Mouse (Mus musculus) heart, embryonic 15.5 days (tissue): ENCODE data around the gene Hmgcl. TPM values are rescaled to one million over a fixed set of nuclear protein-coding genes. Genes with fewer than 3 reads are reported as not detected.

Source experiments
- ATAC-seq: fragments of 200-750 bp; cut with Nextera tagmentation; replicated peaks from 2 replicates; pipeline ENCODE4 v1.8.0; 2017; ENCODE audit warnings: low read depth, moderate TSS enrichment; ENCODE audit not compliant: insufficient number of reproducible peaks, insufficient read depth, low FRiP score
- H3K27ac ChIP-seq: fragments of 300-500 bp; sonication (generic); 2 replicates; pipeline ENCODE4 v1.5.1; 2015; ENCODE audit warnings: mild to moderate bottlenecking, inconsistent platforms
- H3K27me3 ChIP-seq: fragments of 300-500 bp; sonication (generic); 2 replicates; pipeline ENCODE4 v1.6.1; 2015; ENCODE audit warnings: inconsistent platforms
- H3K36me3 ChIP-seq: fragments of 300-500 bp; sonication (generic); 2 replicates; pipeline ENCODE4 v1.6.1; 2015; ENCODE audit warnings: mild to moderate bottlenecking, inconsistent platforms
- H3K4me1 ChIP-seq: fragments of 300-500 bp; sonication (generic); replicated peaks from 2 replicates; pipeline ENCODE4 v1.6.1; 2015; ENCODE audit warnings: inconsistent platforms
- H3K4me2 ChIP-seq: fragments of 300-500 bp; sonication (generic); 2 replicates; pipeline ENCODE4 v1.6.1; 2015; ENCODE audit warnings: inconsistent platforms, mild to moderate bottlenecking, moderate library complexity
- H3K4me3 ChIP-seq: fragments of 300-500 bp; sonication (generic); 2 replicates; pipeline ENCODE4 v1.5.1; 2015; ENCODE audit warnings: mild to moderate bottlenecking, inconsistent platforms
- H3K9ac ChIP-seq: fragments of 300-500 bp; sonication (generic); 2 replicates; pipeline ENCODE4 v1.6.1; 2015; ENCODE audit warnings: mild to moderate bottlenecking, inconsistent platforms
- H3K9me3 ChIP-seq: fragments of 300-500 bp; sonication (generic); replicated peaks from 2 replicates; pipeline ENCODE4 v1.6.1; 2016; ENCODE audit warnings: inconsistent platforms
- WGBS: fragments of 180-500 bp; shearing (Covaris S2); methylation state at CpG from one replicate; pipeline ENCODE4 v1.1.7; 2015; ENCODE audit warnings: mixed read lengths; 5-methylcytosine and 5-hydroxymethylcytosine counted together
- polyA plus RNA-seq: library from polyadenylated mRNA; unstranded; fragments of >200 nt; fragmentation: Nextera tagmentation; extraction: Ambion mirVana; gene quantifications from 2 replicates; pipeline ENCODE4 v1.2.1, GENCODE M21; 2015

Gene Hmgcl
- polyA plus RNA-seq, 1 experiment from 2014 or later = 80.2 TPM

DNA sequence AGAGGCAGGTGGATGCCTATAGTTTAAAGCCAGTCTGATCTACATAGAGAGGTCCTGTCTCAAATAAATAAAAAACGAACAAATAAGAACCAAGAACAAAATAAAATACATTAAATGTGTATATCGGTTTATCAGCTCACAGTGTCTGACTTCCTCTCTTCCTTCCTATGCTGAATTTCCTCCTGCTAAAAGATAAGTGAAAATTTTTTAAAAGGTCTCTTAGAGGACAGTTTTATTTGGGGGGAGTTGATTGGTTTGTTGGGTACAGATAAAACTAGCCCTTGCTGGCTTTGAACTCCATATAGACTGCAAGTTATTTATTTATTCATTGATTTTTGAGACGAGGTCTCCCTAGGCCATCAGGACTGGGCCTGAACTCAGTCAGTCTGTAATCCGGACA is 32.8 kb upstream of the Hmgcl start:
- Histone ChIP-seq H3K9me3 (no peaks in the 10 kb centered on the region), H3K27ac (no peak overlapping the region), H3K4me1 (peaks cover 6% of the 10 kb centered on the region; the same call in 1 of the 2 replicates), H3K27me3 (no peaks in the 10 kb centered on the region), H3K4me3 (no peak overlapping the region), H3K4me2 (no peak overlapping the region), H3K36me3 (no peaks in the 10 kb centered on the region), H3K9ac (no peak overlapping the region)
- WGBS = 60% methylated on average over 4 of the region's 4 CpGs
- no peak for ATAC-seq

DNA sequence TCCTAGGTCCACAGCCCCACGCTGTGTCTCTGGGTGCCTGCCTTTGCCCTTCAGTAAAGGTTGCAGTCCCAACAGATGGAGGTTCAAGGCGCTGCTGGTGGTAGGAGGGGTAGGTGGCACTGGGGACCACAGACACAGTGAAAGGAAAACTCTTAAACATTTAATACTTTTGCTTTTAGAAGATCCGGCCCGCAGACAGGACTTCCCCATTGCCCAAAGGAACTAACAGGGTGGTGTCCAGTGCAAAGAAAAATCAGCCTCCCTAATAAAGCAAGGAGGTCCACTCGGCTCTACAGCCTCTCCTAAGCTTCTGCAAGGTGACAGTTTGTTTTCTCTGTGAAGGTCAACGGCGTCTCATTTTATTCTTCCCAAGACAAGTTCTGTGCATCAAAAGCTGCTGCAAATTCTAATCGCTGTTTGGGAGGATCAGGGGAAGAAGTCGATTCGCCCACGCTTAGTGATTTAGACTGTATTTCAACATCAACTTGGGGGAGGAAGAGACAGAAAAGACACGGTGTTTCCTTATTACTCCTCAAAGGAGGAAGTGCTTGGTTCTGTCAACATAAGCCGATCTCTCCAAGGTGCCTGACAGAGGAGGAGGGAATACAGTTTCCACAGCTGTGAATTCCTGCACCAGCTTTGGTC is 27.5 kb upstream of the Hmgcl start:
- 75% methylated on average over 13 of the region's 13 CpGs for WGBS
- no peak for ATAC-seq
- H3K4me3 ChIP-seq = no peak overlapping the region
- H3K9ac ChIP-seq = no peak overlapping the region
- peaks cover 10% of the 10 kb centered on the region for H3K4me1 ChIP-seq
- H3K9me3 ChIP-seq = no peaks in the 10 kb centered on the region
- no peaks in the 10 kb centered on the region for H3K27me3 ChIP-seq
- H3K4me2 ChIP-seq = no peak overlapping the region
- no peaks in the 10 kb centered on the region for H3K36me3 ChIP-seq
- no peak overlapping the region for H3K27ac ChIP-seq

DNA sequence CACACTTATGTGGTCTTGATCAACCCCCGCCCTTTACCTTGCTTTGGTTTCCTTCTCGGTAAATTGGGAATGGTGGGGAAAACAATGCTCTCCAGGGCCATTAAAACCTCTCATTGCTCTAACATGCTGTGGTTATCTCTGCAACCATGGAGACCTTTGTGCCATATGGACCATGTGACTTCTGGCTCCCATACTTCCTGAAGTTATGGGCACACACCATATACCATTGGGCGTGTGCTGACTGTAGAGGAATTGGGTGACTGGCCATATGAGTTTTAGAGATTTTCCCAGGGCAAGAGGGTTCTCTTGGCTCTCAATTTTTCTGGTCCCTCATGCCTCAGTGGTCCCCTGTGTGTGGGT is 27.0 kb upstream of the Hmgcl start:
- H3K27me3 ChIP-seq = no peaks in the 10 kb centered on the region
- 89% methylated on average over 3 of the region's 3 CpGs for WGBS
- ATAC-seq = no peak

DNA sequence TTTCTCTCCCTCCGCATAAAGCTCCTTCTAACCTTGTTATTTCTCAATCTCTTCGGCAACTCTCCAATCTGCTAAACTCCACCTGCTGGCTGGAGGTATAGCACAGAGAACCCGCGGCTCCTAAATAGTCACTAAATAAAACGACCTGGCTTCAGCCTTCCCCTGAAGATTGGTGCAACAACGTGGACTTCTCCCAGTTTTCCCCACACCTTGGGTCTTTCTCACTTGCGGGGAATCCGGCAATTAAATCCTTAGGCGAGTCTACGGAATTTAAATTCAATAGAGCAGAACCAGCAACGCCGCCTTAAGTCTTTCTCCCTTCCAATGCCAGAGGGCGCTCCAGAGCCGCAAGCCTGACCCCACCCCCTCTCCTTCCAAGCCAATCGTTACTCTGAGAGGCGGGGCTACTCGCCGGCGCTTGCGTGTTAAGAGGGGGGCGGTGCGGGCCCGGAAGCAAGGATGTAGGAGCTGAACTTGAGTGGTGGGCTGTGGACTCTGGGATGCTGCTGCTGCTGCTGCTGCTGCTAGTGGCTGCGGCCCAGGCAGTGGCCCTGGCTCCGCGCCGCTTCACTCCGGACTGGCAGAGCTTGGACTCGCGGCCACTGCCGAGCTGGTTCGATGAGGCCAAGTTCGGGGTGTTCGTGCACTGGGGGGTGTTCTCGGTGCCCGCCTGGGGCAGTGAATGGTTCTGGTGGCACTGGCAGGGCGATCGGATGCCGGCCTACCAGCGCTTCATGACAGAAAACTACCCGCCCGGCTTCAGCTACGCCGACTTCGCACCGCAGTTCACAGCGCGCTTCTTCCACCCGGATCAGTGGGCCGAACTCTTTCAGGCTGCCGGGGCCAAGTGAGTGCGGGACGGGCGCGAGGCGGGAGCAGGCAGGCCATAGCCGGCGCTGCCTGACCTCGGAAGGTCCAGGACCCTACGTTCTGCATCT is 25.7 kb upstream of the Hmgcl start, which contains the start of gene Fuca1:
Gene Fuca1, plus strand, starts transcription at position 432 of the 938 bp plus-strand sequence.
- no peaks in the 10 kb centered on the region for H3K9me3 ChIP-seq
- WGBS = 1% methylated on average over 60 of the region's 60 CpGs
- no peaks in the 10 kb centered on the region for H3K36me3 ChIP-seq
- H3K4me3 ChIP-seq = peak within 1 kb of the TSS; percentile 89
- H3K4me1 ChIP-seq = peaks cover 16% of the 10 kb centered on the region
- peak within 1 kb of the TSS; percentile 78 for H3K27ac ChIP-seq
- ATAC-seq = peak; percentile 94
- H3K27me3 ChIP-seq = no peaks in the 10 kb centered on the region
- peak within 1 kb of the TSS; percentile 81 for H3K9ac ChIP-seq
- peak within 1 kb of the TSS; percentile 94 for H3K4me2 ChIP-seq

More for the DNA sequence above, 27.0 kb upstream of the Hmgcl start:
- Histone ChIP-seq H3K36me3 (no peaks in the 10 kb centered on the region), H3K4me1 (peaks cover 10% of the 10 kb centered on the region), H3K4me2 (no peak overlapping the region), H3K9me3 (no peaks in the 10 kb centered on the region), H3K4me3 (no peak overlapping the region), H3K27ac (no peak overlapping the region), H3K9ac (no peak overlapping the region)

DNA sequence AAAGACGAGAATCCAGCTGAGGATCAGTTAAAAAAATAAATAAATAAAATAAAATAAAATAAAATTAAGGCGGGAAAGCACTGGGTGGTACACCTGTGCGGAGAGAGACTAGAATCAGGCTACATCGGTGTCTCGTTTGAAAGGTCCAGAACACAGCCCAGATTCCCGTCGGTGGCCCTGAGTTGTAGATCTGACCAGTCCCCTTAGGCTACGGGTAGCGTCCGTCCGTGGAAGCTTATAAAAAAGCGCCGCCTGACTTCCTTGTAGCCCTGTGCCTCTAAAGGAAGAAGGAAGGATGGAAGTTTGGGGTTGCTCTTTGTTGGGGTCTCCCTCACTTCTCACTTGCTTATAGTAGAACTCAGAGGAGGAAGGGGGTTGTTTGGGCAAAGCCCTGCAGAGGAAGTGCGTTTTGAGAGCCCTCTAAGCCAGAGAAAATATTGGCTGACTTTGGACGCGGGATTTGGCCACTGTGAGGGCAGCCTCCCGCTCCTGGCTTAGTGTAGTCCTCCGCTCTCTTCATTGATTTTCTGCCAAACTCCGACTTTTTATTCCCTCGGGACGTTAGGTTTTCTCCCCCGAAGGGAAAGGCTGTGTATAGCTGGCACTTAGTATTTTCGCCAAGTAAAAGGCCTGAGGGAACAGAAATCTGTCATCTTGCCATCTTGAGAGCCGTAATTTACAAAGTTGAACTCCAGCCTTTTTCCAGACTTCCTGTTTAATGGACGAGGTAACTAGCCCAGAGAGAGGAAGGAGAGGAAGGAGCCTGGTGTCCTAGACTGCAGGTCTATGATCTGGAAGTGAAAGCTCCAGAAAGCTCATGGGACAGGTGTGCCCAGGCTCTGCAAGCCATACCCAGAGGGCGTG is 24.8 kb upstream of the Hmgcl start:
- Histone ChIP-seq H3K27ac (peak overlapping the region; percentile 78), H3K4me1 (peaks cover 20% of the 10 kb centered on the region), H3K4me3 (peak overlapping the region; percentile 89), H3K27me3 (no peaks in the 10 kb centered on the region), H3K9ac (peak overlapping the region; percentile 81), H3K4me2 (peak overlapping the region; percentile 94), H3K9me3 (no peaks in the 10 kb centered on the region), H3K36me3 (0 out of 2 replicates have a peak, but pooled peaks cover under 1% of the 10 kb centered on the region)
- WGBS = 8% methylated on average over 26 of the region's 26 CpGs
- no peak for ATAC-seq

DNA sequence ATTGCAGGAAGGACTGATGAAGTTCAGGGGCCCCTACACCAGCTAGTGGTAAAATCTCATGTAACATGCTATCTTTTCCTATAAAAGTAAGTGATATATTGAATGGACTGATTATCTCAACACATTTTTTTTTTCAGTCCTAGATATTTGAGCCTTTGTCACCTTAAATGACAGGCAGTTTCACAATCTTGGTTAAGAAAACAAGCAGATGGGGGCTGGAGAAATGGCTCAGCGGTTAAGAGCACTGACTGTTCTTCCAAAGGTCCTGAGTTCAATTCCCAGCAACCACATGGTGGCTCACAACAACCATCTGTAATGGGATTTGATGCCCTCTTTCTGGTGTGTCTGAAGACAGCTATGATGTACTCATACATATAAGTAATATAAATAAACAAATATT is 24.1 kb upstream of the Hmgcl start:
- Histone ChIP-seq H3K27ac (no peak overlapping the region), H3K9ac (no peak overlapping the region; the same call in 1 of the 2 replicates), H3K36me3 (0 out of 2 replicates have a peak, but pooled peaks cover 5% of the 10 kb centered on the region), H3K4me3 (peak overlapping the region; percentile 89; the same call in 1 of the 2 replicates), H3K4me2 (peak overlapping the region; percentile 94), H3K27me3 (no peaks in the 10 kb centered on the region), H3K4me1 (peaks cover 20% of the 10 kb centered on the region), H3K9me3 (no peaks in the 10 kb centered on the region)
- no peak for ATAC-seq
- 88% methylated on average over 1 of the region's 1 CpGs for WGBS

DNA sequence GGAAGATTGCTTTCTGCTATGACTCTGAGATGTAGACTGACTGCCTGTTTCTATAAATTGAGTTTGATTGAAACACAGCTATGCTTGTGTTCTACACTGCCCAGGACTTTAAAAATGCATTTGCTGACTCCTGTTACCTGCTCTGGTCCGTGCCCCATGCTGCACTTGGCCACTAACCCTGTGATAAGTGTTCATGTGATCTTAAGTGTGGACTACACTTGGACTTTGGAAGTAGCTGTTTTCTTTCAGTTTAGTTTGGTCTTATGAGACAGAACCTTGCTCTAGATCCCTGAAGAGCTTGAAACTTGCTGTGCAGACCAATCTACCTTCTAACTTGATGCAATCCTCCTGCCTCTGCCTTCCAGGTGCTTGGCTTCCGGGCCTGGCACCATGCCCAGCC is 21.8 kb upstream of the Hmgcl start:
- Histone ChIP-seq H3K27me3 (no peaks in the 10 kb centered on the region), H3K27ac (no peak overlapping the region), H3K9ac (no peak overlapping the region), H3K36me3 (0 out of 2 replicates have a peak, but pooled peaks cover 5% of the 10 kb centered on the region), H3K4me1 (peaks cover 20% of the 10 kb centered on the region), H3K4me2 (no peak overlapping the region), H3K4me3 (no peak overlapping the region), H3K9me3 (no peaks in the 10 kb centered on the region)
- no peak for ATAC-seq
- 91% methylated on average over 2 of the region's 2 CpGs for WGBS

DNA sequence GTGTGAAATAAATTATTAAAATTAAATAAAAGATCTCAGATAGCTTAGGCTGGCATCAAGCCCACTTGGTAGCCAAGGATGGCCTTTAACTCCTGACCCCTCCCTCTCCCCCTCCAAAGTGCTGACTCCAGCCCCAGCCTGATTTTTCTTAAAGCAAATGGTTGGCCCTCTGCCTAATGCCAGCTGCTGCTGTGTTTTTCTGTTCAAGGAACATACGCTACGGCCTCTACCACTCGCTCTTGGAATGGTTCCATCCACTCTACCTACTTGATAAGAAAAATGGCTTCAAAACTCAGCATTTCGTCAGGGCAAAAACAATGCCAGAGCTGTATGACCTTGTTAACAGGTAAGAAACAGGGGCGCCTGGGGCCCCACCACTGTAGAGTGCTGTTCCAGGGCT is 20.9 kb upstream of the Hmgcl start:
- H3K27me3 ChIP-seq = no peaks in the 10 kb centered on the region
- WGBS = 50% methylated on average over 5 of the region's 5 CpGs
- no peak overlapping the region for H3K4me3 ChIP-seq
- H3K4me2 ChIP-seq = no peak overlapping the region
- peak overlapping the region; percentile 11; the same call in 1 of the 2 replicates for H3K27ac ChIP-seq
- no peaks in the 10 kb centered on the region for H3K9me3 ChIP-seq
- H3K9ac ChIP-seq = no peak overlapping the region
- no peak for ATAC-seq
- H3K36me3 ChIP-seq = 0 out of 2 replicates have a peak, but pooled peaks cover 5% of the 10 kb centered on the region
- H3K4me1 ChIP-seq = peaks cover 20% of the 10 kb centered on the region

DNA sequence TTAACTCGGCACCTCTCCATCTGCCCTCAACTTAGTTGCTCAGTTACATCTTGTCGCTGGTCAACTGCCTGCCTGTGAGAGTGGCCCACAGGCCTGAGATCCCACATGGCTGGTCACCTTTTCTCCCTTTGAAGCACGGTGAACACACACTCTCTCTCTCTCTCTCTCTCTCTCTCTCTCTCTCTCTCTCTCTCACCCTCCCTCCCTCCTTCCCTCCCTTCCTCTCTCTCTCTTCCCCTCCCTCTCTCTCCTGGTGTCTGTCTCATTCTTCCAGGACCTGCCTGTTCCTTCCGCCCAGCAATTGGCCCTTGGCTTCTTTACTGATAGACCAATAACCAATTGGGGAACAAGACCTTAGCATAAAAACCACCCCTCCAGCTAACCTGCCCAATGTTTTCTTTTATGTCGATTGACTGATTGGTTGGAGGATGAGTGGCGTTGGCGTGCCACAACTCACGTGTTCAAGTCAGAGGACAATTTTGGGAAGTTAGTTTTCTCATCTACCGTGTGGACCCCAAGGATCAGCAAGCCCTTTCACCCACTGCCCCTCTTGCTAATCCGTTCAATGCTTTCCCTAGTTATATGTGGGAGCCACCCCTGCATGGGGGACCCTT is 19.9 kb upstream of the Hmgcl start:
- 75% methylated on average over 10 of the region's 10 CpGs for WGBS
- 0 out of 2 replicates have a peak, but pooled peaks cover 5% of the 10 kb centered on the region for H3K36me3 ChIP-seq
- H3K9me3 ChIP-seq = no peaks in the 10 kb centered on the region
- no peaks in the 10 kb centered on the region for H3K27me3 ChIP-seq
- no peak overlapping the region for H3K4me3 ChIP-seq
- ATAC-seq = no peak
- H3K4me2 ChIP-seq = no peak overlapping the region
- peaks cover 19% of the 10 kb centered on the region for H3K4me1 ChIP-seq
- no peak overlapping the region for H3K27ac ChIP-seq
- H3K9ac ChIP-seq = no peak overlapping the region

DNA sequence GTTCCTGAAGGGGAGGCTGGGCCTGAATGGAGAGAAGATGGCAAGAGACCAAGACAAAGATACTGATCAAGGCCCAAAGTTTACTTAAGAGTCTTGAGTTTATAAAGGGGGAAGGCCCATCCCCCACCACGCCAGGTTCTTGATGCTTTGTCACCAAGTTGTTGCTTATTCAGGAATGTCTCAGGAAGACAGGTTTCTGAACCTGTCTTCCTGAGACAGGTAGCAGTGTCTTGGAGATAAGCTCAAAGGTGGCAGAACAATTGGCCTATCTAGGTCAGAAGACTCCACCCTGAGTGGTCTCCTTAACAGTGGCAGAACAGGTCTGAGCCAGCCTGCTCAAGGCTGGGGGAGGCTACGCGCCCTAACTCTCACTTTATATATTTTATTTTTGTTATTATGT is 19.4 kb upstream of the Hmgcl start:
- Histone ChIP-seq H3K27me3 (no peaks in the 10 kb centered on the region), H3K9me3 (no peaks in the 10 kb centered on the region), H3K9ac (no peak overlapping the region), H3K4me2 (no peak overlapping the region), H3K27ac (no peak overlapping the region), H3K4me1 (peaks cover 13% of the 10 kb centered on the region), H3K4me3 (no peak overlapping the region), H3K36me3 (0 out of 2 replicates have a peak, but pooled peaks cover 5% of the 10 kb centered on the region)
- 91% methylated on average over 3 of the region's 3 CpGs for WGBS
- ATAC-seq = no peak
